Mouse (Mus musculus): ENCODE results near the gene Gm2001.
"Not testable (repeated sequence)": the region's sequence is repeated elsewhere in the genome, so short reads cannot be mapped to it uniquely, and the experiment has no call there.

Gm2001 gene

GRCm38 (mm10) chr12:87842239-87842638, at the start of gene Gm2001:
Gene Gm2001, minus strand, starts transcription at chr12:87842339.
- not testable (repeated sequence) for DNase-seq

GRCm38 (mm10) chr12:87873772-87874171, 31.6 kb upstream of the Gm2001 start, which contains the start of gene Gm2016:
Gene Gm2016, plus strand, starts transcription at chr12:87874072.
- DNase-seq, result not testable (repeated sequence)

GRCm38 (mm10) chr12:87864048-87864447, 21.9 kb upstream of the Gm2001 start:
- not testable (repeated sequence) for DNase-seq

- DNase-seq, result peak in 1 of 2 experiments; percentile 23
Observed at GRCm38 (mm10) chr12:87863638-87864037, 21.5 kb upstream of the Gm2001 start.

- DNase-seq, result peak in 1 of 2 experiments; percentile 35
Observed at GRCm38 (mm10) chr12:87861740-87862692, 19.9 kb upstream of the Gm2001 start.

- not testable (repeated sequence) for DNase-seq
Observed at GRCm38 (mm10) chr12:87856067-87856466, 13.9 kb upstream of the Gm2001 start.

GRCm38 (mm10) chr12:87850657-87851056, 8.5 kb upstream of the Gm2001 start:
- not testable (repeated sequence) for DNase-seq

- not testable (repeated sequence) for DNase-seq
Observed at GRCm38 (mm10) chr12:87816277-87816676, 25.9 kb downstream of the Gm2001 start, which contains the start of gene BB287469. Gene BB287469, plus strand, starts transcription at chr12:87816577.

GRCm38 (mm10) chr12:87797971-87798370, 44.2 kb downstream of the Gm2001 start:
- DNase-seq, result not testable (repeated sequence)

- not testable (repeated sequence) for DNase-seq
Observed at GRCm38 (mm10) chr12:87795212-87795611, 46.9 kb downstream of the Gm2001 start, which contains the start of gene Gm21936. Gene Gm21936, plus strand, starts transcription at chr12:87795512.
